Mouse (Mus musculus) CD4-positive, CD25-positive, alpha-beta regulatory T cell, adult 2 months (primary cell): Measurements from ENCODE around the gene Usp36.
"Not testable (repeated sequence)": the region's sequence is repeated elsewhere in the genome, so short reads cannot be mapped to it uniquely, and the experiment has no call there.

Experiments used
- DNase-seq: peaks from one replicate; pipeline ENCODE4 v3.0.0-alpha.2; 2012; ENCODE audit warnings: low read depth, low spot score

Gene Usp36

DNA sequence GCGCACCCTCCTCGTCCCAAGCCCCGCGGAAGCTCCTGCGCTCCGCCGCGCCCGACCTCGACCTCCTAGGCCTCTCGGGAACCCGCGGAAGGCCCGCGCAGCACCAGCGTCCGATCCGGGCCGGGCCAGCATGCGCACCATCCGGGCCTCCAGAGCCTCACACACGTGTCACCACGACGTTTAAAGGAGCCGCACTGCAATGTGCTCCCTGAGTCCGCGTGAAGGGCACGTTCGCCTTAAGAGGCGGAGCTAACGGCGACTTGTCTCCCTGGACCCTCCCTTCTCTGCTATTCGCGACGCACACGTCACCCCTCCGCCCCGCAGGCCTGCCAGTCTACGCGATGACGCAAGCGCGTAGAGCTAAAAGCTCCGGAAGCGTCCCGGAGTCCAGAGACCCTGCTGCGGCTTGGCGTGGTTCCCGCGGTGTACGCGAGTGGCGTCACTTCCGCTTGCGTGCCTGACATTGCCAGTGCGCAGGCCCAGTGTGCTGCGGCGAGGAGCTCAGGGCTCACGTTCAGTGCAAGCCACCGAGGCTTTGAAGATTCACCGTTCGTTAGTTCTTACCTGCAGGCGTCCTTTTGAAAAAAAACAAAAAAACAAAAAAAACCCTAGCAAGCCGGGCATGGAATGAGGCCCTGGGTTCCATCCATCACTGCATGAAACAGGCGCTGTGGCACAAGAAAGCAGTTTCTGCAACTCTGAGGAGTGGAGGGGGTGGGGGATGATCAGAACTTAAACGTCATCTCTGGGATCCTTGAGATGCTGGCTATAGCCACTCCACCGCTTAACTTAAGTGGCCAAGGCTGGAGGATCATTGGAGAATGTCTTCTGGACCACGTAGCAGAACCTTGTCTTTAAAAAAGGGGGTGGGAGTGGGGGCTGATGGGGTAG lies at the start of gene Usp36:
TSS of gene Usp36 (minus strand) at position 246 of the 891 bp plus-strand sequence.
- peak; percentile 100 for DNase-seq

DNA sequence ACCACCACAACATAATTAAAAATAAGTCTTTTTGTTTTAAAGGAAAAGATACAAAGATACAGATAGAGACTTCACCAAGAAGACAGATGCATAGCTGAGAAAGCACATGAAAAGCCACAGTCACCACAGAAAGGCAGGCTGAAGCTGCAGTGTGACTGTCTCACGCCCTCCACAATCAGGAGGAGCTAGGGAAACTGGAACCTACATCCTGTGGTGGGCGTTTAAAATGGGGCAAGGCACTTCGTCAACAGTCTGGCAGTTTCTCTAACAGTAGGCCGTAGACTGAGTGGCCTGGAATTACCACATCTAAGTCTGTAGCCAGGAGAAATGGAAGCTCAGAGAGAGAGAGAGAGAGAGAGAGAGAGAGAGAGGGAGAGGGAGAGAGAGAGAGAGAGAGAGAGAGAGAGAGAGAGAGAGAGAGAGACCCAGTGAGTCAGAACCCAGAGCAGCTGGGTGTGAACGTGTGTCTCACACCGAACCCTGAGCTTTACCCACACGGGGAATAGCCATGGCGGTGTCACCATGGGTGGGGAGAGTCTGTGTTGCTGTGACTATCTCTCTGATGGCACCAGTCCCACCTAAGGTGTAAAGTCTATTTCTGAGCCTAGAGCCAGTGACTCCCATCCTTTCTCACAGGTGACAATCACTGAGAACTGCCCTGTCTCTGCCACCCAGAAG lies 47.6 kb upstream of the Usp36 start:
- DNase-seq = peak; percentile 79

DNA sequence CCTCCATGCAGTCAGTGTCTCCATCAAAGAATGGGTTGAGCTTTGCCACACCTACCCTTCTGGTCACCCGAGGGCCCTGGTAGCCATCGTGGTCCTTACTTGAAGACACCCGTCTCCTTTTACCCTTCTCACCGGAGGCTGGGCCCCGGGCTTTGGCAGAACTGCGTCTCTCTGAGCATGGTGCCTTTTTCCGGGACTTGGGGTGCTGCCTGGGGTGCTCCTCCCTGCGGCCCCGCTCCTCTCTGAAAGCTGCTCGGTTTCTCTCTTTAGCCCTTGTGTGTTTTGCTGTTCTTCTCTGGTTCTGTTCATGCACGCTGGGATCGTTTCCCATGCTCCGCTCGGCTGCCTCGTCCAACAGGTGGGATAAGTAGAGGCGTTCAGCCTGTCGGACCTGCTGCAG lies 43.4 kb upstream of the Usp36 start:
- no peak for DNase-seq

DNA sequence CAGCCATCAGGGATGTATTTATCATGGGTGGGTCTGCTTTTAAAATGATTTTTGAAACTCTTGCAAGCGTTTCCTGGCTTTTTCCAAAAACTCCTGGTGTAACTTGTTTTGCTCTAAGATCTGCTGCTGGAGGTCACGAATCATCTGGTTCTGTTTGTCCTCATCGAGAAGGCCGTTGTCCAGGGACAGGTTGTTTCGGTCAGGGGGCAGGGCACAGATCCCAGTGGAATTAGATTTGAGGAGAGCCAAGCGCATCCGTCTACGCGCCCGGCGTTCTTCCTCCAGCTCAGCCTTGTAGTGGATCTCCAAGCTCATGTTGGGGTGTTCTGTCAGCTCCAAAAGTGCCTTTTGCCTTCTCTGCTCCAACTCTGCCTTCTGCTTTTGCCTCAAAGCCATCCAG lies 42.3 kb upstream of the Usp36 start:
- no peak for DNase-seq

DNA sequence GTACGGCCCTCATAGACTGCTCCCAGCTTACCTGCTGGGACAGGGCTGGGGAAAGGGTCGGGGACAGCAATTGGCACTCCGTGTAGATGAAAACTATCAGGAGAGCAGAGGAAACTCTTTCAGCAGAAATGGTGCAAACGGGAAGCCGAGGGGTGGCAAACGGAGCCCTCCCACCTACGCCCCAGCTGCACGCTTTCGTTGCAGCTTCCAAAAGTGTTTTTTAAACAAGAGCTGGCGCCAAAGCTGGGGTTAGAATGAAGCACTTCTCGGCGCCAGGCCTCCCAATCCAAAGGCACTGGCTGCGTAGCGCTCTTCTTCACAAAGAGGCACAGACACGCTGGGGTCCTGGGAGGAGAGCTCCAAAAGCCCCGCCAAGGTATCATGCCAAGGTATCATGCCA lies 40.7 kb upstream of the Usp36 start:
- no peak for DNase-seq

DNA sequence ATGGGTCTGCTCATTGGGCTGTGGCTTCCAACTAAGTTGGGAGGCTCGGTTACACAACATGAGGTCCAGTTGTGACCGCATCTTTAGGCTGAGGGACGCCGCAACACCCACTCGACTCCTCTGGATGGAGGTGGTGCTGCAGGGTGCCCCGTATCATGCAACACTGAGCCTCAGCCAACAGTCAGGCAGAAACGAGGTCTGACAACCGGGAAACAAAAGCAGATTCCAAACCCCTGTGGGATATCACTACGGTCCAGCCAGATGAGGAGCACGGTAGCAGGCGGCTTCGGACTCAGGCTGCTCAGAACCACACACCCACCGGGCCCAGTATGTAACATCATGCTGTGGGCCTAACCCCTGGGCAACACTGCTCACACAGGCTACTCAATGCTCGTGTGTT lies 40.3 kb upstream of the Usp36 start:
- no peak for DNase-seq

DNA sequence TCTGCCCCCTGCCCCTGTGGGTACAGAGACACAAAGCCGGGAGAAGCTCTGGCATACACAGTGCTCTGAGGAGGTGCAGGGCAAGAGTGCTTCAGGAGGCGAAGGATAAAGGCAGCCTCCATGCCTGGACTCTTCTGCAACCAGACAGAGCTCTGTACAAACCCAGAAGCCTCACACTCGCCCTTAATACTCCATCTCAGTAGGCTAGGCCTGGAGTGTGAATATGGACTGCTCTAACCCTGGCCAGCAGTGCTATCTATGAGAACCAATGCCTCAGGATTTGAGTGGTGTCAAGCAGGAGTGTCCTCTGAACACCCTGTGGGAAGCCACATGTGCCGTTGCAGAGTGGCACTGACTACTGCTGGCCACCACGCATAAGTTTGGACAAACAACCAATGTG lies 38.9 kb upstream of the Usp36 start:
- DNase-seq = no peak

DNA sequence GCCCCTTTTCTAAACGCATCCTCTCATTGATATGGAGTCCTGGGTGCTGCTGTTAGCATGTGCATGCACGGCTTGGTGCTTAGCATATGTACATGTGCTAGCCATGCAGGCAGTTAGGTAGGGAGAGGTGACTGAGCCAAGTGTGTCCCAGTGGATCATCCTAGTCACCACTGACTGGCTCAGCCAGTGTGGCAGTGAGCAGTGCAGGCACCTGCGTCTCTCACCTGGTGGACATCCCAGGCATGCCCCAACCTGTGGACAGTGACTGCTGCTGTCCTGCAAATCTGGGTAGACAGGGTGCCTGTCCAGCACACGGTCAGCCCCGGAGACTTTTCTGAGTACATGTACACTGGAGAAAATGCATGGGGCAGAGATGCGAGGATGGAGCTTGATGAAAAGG lies 38.5 kb upstream of the Usp36 start:
- no peak for DNase-seq

DNA sequence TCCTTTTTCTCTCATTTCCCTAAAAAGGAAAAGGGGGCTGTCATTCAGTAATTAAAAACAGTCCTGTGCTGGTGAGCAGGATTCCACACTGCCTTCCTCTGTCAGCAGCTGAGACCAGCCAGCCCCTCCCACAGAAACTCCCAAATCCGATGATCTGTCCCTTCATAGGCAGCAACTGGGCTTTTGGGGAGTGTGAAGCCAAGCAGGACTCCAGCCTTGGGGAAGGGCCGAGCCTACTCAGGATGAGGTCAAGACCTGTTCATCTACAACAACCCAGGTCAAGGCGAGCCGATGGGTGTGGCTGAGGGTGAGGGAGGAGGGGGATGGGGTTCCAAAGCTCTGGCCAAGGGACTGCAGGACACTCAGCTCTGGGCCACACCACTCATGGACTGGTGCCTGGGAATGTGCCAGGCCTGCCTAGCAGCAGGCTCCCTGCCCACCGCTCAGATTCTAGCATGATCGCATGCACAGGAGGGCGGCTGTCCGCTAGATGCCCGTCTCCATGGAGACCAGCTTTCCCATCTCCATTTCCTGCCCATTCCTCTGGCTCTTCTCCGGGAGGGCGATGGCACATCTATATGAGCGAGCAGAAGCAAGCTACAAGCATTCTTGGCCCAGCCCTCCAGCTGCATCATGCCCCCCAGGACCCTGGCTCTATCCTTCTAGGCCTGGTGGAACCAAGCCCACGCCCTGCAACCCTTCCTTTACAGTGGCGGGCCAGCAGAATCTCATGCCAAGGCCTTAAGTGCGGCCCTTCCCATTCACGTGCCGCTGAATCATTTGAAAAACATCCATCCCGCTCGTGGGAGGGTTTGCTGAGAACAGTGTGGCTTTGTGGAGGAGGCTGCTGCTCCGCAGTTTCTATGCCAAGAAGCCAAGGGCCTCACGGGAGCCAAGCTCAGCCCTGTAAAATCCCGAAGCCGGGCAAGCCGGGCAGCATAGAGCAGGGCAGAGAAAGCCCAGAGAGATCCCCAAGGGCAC lies 37.2 kb upstream of the Usp36 start:
- no peak for DNase-seq

DNA sequence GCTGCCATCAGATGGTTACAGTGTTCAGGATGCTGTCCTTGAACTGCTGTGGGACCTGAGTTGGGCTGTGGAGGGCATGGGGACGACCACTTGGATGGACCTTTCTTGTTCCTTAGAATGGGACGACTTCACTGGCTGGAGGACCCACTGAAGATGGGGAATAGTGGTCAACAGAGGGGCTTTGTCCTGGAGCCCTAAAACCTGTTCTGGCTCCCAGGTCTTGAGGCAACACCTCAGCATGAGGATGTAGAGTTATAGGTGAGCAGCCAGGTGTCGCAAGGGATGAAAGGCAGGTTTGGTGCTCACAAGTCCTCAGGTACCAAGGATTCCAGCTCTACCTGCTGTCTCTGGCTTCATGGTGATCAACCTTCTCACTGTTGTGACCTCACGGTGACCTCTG lies 36.4 kb upstream of the Usp36 start:
- no peak for DNase-seq

DNA sequence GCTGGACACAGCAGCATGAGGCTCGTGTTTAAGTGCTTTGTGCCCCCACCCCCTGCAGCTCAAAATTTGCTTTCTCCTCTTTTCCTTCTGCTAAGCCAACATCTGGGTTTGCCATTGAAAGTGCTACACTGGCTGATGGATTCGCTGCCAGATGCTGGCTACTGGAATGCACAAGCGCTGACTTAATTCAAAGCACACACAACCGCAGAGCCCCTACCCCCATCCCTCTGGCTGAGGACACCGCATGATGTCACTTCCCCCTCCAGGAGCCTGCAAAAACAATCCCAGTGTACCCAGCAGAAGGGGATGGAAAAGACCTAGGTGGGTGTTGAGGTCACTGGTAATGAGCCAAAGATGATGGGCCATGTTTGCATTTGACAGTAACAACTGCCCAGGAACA lies 34.5 kb upstream of the Usp36 start:
- DNase-seq = no peak

DNA sequence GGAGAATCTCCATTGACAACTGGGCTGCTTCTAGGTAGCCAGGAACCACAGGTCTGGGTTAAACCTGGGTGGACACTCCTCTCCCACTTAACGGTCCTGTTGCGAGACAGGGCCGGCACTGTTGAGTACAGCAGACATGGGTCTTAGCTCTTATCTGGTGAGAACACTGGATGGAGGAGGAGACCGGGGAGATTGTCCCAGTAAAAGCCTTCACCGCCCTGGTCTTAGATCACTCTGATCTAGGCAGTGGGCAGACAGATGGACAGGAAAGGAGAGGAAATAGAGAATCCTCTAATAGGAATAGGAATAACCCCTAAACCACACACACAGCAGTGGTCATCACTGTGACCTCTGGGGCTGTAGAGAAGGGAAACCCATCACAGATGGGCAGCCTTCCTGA lies 33.9 kb upstream of the Usp36 start:
- no peak for DNase-seq

DNA sequence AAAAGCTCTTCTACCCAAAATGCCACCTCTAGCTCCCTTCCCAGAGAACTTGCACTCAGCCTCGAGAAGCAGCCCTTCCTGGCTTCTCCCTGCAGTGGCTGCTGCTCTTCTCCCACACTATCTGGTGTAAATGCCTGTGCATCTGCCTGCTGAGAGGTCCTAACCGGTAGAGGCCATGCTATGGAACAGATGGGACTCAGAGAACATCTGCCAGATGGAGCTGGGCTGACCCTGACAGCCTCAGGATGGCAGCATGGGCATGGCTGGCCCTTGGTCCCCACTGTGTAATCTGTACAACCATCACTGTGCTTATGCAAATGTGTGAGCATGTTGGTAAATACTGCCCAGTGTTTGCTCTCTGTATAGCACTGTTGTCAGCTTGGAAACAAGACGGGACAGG lies 32.6 kb upstream of the Usp36 start:
- no peak for DNase-seq

DNA sequence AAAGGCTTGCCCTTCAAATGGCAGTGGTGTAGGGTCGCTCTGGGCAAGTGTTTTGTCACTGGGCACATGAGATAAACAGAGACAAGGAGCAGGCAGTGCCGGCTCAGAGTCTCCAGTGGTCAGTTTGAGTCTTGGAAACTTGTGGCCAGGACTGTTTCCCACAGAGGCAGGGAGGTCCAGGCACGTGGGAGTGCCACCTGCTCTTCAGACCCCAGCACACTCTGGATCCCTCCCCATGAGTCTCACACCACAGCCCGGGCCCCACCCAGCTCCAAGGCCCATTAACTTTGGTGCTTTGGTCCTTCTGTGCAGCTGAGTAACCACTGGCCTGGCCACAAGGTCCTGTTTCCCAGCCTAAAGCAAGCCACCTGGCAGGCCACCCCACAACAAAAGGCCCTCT lies 31.9 kb upstream of the Usp36 start:
- no peak for DNase-seq

DNA sequence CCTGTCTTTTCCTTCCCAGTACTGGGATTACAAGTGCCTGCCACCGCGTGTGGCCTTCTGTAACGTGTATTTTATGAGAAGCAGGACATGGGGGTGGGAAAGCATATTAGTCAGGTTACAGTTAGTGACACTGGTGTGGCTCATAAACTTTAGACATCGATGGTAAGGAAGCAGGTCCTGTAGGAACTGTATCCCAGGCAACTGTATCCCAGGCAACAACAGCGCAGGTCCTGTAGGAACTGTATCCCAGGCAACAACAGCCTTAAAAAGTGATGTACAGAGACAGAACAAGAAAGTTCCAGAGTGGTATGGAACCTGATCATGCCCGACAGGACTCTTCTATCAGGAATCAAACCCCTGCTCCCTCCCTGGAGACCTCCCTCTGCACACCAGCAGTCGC lies 31.5 kb upstream of the Usp36 start:
- no peak for DNase-seq

DNA sequence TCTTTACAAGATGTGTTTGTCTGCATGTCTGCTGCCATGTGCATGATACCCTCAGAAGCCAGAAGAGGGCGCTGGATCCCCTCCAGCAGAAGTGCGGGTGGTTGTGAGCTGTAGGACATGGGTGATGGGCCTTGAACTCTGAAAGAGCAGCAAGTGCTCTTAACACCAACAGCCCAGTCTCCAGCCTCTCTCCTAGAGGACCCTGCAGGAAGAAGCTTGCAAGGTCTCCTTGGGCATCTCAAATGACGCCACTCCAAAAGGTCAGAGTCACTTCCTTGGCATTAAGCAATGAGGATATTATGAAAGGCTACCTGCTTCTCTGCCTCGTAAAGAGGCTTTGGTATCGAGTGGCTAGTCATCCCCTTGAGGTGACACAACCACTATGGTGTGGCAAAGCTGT lies 28.6 kb upstream of the Usp36 start:
- peak; percentile 83 for DNase-seq

DNA sequence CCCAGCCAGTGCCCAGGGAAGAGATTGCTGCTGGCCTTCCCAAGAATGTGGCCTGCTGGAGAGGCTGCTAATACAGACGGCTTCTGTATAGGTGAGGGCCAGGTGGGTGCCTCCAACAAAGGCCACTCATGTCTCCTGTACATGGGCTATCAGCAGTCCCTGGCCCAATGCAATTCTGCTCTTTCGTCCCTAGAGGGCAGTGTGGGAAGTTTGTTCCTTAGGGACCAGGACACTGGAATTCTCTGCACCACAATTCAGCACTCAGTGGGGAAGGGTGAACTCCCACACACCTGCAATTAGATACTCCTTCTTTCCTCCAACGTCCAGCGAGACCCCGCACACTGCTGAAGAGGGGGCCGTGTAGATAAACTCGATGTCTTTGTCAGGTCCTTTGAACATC lies 27.1 kb upstream of the Usp36 start:
- peak; percentile 75 for DNase-seq

DNA sequence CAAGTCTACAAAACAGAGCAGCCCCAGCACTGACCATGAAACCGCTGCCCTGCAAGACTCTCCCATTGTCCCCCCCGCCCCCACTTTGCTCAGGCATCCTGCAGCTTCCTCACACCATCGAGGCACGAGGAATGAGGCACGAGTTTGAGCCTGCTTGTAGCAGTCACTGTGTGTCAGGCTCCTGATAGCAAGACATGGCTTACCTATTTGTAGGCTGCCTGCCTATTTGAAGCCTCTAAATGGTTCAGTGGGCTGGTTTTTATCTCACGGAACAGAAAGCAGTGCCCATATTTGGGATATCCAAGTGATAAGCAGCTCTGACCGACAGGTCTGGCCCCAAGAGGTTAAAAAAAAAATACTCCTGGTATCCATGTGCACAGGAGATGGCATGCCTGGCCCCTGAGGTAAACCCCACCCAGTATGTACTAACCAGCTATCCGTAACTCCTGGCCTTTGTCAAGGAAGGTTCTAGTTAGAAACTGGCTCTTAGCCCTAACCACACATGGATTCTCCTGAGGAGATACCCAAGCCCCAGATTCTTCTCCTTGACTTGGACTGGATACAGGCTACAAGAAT lies 26.3 kb upstream of the Usp36 start:
- no peak for DNase-seq

DNA sequence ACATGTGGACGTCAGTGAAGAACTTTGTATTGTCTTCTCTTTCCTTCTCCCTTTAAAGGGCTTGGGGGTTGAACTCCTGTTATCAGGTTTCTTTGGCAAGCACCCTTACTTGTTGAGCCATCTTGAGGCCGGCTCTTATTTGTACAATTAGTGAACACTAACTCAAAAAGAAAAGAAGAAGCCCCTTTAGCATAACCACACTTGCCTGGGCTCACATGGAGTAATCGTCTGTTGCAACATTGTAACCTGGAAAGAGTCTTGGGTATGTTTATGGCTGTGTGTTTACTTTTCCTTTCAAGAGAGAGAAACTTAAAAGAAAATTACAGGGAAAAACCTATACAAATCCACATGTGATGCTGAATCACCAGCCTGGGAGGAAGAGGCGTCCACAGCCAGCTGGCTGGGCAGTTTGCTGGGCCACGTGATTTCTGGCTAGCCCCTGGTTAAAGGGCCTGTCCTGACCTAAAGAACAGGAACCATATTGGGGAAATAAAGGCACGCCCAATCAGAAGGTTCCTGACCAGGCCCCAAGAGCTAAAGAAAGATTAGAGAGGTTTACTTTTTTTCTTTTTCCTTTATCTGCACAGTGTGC lies 22.2 kb upstream of the Usp36 start:
- no peak for DNase-seq

DNA sequence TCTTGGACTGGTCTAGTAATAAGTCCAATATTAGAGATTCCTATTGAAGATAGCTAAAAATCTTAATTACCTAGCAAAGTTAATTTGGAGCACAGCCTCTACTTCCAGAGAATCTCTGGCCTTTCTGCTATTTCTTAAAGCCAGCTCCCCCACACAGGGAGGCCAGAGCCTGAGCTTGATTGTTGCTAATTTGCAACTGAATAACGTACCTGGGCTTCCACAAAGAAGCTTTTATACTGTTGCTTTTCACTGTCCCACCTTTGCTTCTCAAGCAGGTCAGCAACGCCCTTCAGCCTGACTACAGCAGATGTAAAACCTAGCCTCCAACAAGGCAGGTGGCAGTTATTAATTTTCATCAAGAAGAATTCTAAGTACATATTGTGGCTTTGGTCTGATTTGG lies 17.9 kb upstream of the Usp36 start:
- DNase-seq = not testable (repeated sequence)

DNA sequence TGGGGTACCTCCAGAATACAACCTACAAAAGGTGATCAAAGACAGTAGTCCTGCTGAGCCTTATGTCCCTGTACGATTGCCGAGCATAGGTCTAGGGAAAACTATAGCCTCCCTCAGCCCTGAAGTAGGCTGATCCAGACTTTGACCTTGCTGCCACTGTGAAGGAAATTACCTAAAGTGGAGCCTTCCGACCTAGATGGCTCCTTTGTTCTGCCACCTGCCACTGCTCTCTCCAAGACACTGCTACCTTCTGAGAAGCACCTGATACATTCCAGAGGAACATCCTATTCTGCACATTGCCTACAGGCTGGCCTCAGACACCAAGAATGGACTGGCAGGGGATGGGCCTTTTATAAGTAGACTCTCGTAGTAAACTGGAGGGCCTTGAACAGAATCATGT lies 13.9 kb upstream of the Usp36 start:
- DNase-seq = not testable (repeated sequence)
